Mouse (Mus musculus) embryonic fibroblast, embryonic 13.5 days (primary cell): ENCODE data around the gene Cd247.

Source experiments
- CTCF ChIP-seq: IDR thresholded peaks from 2 replicates; pipeline ENCODE4 v1.5.1; 2011; ENCODE audit warnings: mild to moderate bottlenecking, control low read depth, low read length, moderate library complexity, borderline replicate concordance; ENCODE audit not compliant: insufficient read depth
- POLR2A ChIP-seq: IDR thresholded peaks from 2 replicates; pipeline ENCODE4 v1.6.1; 2011; ENCODE audit warnings: low read depth, mild to moderate bottlenecking, control low read depth, low read length, moderate library complexity

DNA sequence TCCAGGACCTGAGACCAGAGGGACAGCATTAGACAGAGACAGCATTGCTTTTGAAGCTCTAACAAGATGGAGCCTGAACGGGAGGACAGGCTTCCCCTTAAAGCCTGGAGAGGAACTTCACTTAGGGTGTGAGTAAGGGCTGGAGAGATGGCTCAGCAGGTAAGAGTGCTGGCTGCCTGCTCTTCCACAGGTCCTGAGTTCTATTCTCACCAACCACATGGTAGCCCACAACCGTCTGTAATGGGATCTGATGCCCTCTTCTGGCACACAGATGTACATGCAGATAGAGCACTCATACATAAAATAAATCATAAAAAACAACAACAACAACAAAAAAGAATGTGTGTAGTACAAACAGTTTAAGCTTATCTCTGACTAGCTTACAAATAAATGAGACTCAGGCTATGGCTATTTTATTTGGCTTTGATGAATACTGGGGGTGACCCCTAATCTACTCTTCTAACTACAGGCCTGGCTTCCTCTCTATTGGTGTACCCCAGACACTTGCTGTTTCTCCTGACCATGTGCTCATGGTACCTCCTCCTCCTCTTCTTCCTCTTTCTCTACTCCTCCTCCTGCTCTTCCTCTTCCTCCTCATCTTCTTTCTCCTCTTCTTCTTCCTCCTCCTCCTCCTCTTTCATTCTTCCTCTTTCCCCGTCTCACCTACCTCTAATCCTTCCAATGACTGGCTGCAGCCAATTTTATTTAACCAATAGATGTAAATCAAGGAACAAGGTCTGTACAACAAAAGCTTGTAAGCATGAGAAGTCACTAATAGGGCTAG is 26.8 kb upstream of the Cd247 start:
- TF ChIP-seq CTCF (no peak), POLR2A (no peak)
